Mouse (Mus musculus): ENCODE data around the gene Ccp110.

Ccp110 gene

GRCm38 (mm10) chr7:118728846-118729587, 16.7 kb downstream of the Ccp110 start:
- DNase-seq: peak in 1 of 2 experiments; percentile 17

GRCm38 (mm10) chr7:118731781-118732180, 19.4 kb downstream of the Ccp110 start:
- DNase-seq: no peak

GRCm38 (mm10) chr7:118733225-118733624, 20.9 kb downstream of the Ccp110 start:
- DNase-seq: no peak

GRCm38 (mm10) chr7:118738730-118739129, 26.4 kb downstream of the Ccp110 start:
- no peak for DNase-seq

GRCm38 (mm10) chr7:118739975-118740531, 27.7 kb downstream of the Ccp110 start, which contains the start of gene Vps35l:
TSS of gene Vps35l (plus strand) at chr7:118740226.
- DNase-seq: peak; percentile 82 to 88

- DNase-seq: peak; percentile 98 to 99
Measured at GRCm38 (mm10) chr7:118740532-118741338, 28.4 kb downstream of the Ccp110 start.

- DNase-seq: no peak
Measured at GRCm38 (mm10) chr7:118742278-118742677, 29.9 kb downstream of the Ccp110 start.

- DNase-seq: no peak
Measured at GRCm38 (mm10) chr7:118744766-118745165, 32.4 kb downstream of the Ccp110 start.

- no peak for DNase-seq
Measured at GRCm38 (mm10) chr7:118747891-118748672, 35.7 kb downstream of the Ccp110 start.

- no peak for DNase-seq
Measured at GRCm38 (mm10) chr7:118749706-118750105, 37.4 kb downstream of the Ccp110 start.

GRCm38 (mm10) chr7:118751625-118752024, 39.3 kb downstream of the Ccp110 start:
- DNase-seq: no peak

- DNase-seq: no peak
Measured at GRCm38 (mm10) chr7:118755756-118756155, 43.4 kb downstream of the Ccp110 start.

- DNase-seq: no peak
Measured at GRCm38 (mm10) chr7:118756490-118757265, 44.3 kb downstream of the Ccp110 start.

GRCm38 (mm10) chr7:118758369-118758768, 46.0 kb downstream of the Ccp110 start:
- DNase-seq: no peak

GRCm38 (mm10) chr7:118759372-118759771, 47.0 kb downstream of the Ccp110 start:
- DNase-seq: no peak

GRCm38 (mm10) chr7:118763939-118764338, 51.6 kb downstream of the Ccp110 start:
- peak in 1 of 2 experiments; percentile 24 for DNase-seq

- DNase-seq: peak; percentile 51 to 63
Measured at GRCm38 (mm10) chr7:118764725-118765124, 52.4 kb downstream of the Ccp110 start.

- DNase-seq: peak; percentile 49 to 59
Measured at GRCm38 (mm10) chr7:118765604-118766003, 53.3 kb downstream of the Ccp110 start.

- DNase-seq: peak; percentile 53 to 84
Measured at GRCm38 (mm10) chr7:118766119-118766833, 53.9 kb downstream of the Ccp110 start.

GRCm38 (mm10) chr7:118766834-118767224, 54.5 kb downstream of the Ccp110 start:
- no peak for DNase-seq

GRCm38 (mm10) chr7:118769208-118769607, 56.9 kb downstream of the Ccp110 start:
- no peak for DNase-seq

Data from kidney, postnatal 25 days (tissue).